In the genomic region with DNA sequence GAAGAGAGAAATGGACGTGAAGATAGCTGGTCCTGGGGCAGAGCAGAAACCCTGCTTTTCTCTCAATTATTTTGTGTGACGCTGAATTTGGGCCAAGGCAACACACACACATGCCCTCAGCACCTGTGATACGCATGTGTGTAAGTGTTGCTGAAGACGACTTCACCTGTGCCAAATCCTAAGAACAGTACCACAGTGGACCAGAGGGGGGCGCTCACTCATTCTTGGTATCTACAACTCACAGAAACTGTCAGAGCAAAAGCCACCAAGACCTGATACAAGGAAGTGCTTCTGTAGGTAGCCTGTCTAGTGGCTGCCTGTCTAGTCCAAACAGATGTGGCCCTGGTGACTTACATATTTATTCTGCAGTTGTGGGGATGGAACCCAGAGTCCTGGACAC, we compare ENCODE assay signal across 19 mouse cellular contexts. TPM values are rescaled to one million over a fixed set of nuclear protein-coding genes. Genes with fewer than 3 reads are reported as not detected.
A peak's percentile ranks its signal among the peaks of the same experiment; 100 is the strongest.
DNase-seq lines count a peak whose midpoint lies in the region; ATAC-seq and TF ChIP-seq lines count a peak whose summit lies in the region.
"Had no signal": no experiment of that assay in that cellular context is flagged by ENCODE, and none has a peak within 500 bp of the region (broad histone marks: within the 10 kb centered on the region; RNA-seq: fewer than 3 reads in every experiment).

No protein-coding gene starts in this region.

- no peak for DNase-seq in liver, postnatal 0 days
- DNase-seq in liver, embryonic 11.5 days (ENCODE audit: low spot score), result no peak
- peak; percentile 79 for DNase-seq in ES-CJ7 (ENCODE audit: low read depth, low spot score)
- peak; percentile 79 for DNase-seq in ZHBTc4 (ENCODE audit: low read depth, low spot score)
- peak; percentile 52 for DNase-seq in testis, postnatal 10 days (ENCODE audit: low spot score)
- DNase-seq in gastrocnemius, adult 18-20 months (ENCODE audit: low spot score), result no peak
- DNase-seq: adrenal gland, adult 8-10 months; heart, adult 2 months; kidney, adult 2 months; kidney, postnatal 25 days; retina, postnatal 1 day had no signal

- H3K9ac ChIP-seq in liver, postnatal 0 days (replicated peaks), result no peak overlapping the region
- H3K9ac ChIP-seq in liver, embryonic 11.5 days (ENCODE audit: low read depth, low read length), result no peak overlapping the region
- no peak overlapping the region for H3K9ac ChIP-seq in midbrain, embryonic 16.5 days (ENCODE audit: low read depth, low read length)
- H3K9ac ChIP-seq: embryonic facial prominence, embryonic 15.5 days; forebrain, embryonic 12.5 days; hindbrain, embryonic 13.5 days; neural tube, embryonic 13.5 days; stomach, embryonic 15.5 days had no signal

- H3K9me3 ChIP-seq in liver, postnatal 0 days (ENCODE audit: low read length), result no peaks in the 10 kb centered on the region
- H3K9me3 ChIP-seq in liver, embryonic 11.5 days (ENCODE audit: control insufficient read depth, low read length), result no peaks in the 10 kb centered on the region
- H3K9me3 ChIP-seq in midbrain, embryonic 16.5 days (replicated peaks; ENCODE audit: control insufficient read depth, low read length, poor library complexity, severe bottlenecking), result no peaks in the 10 kb centered on the region
- H3K9me3 ChIP-seq: embryonic facial prominence, embryonic 15.5 days; forebrain, embryonic 12.5 days; hindbrain, embryonic 13.5 days; neural tube, embryonic 13.5 days; stomach, embryonic 15.5 days had no signal

- TF ChIP-seq CTCF in liver, postnatal 0 days (IDR thresholded peaks at IDR 0.05; ENCODE audit: low read depth), result 0 out of 2 replicates have a peak, but pooled peaks have one; percentile 24

- WGBS in liver, postnatal 0 days (ENCODE audit: insufficient replicate concordance), result 76% methylated on average over 5 of the region's 5 CpGs
- 72% methylated on average over 5 of the region's 5 CpGs for WGBS in liver, embryonic 11.5 days
- WGBS in midbrain, embryonic 16.5 days, result 77% methylated on average over 5 of the region's 5 CpGs

- no peaks in the 10 kb centered on the region for H3K4me1 ChIP-seq in liver, postnatal 0 days (ENCODE audit: insufficient read depth)
- no peaks in the 10 kb centered on the region for H3K4me1 ChIP-seq in liver, embryonic 11.5 days (replicated peaks; ENCODE audit: control insufficient read depth, insufficient read depth, low read length)
- no peaks in the 10 kb centered on the region for H3K4me1 ChIP-seq in midbrain, embryonic 16.5 days (ENCODE audit: control insufficient read depth, insufficient read depth, low read length)
- H3K4me1 ChIP-seq: embryonic facial prominence, embryonic 15.5 days; neural tube, embryonic 13.5 days; stomach, embryonic 15.5 days had no signal

- TF ChIP-seq EP300 in liver, postnatal 0 days (IDR thresholded peaks at IDR 0.05; ENCODE audit: low read depth), result no peak

- H3K27ac ChIP-seq in liver, postnatal 0 days (ENCODE audit: low read depth), result no peak overlapping the region
- H3K27ac ChIP-seq in liver, embryonic 11.5 days (ENCODE audit: low read depth, low read length), result no peak overlapping the region
- H3K27ac ChIP-seq in midbrain, embryonic 16.5 days (ENCODE audit: low read length), result no peak overlapping the region
- H3K27ac ChIP-seq: embryonic facial prominence, embryonic 15.5 days; forebrain, embryonic 12.5 days; hindbrain, embryonic 13.5 days; neural tube, embryonic 13.5 days; stomach, embryonic 15.5 days had no signal

- no peak overlapping the region for H3K4me2 ChIP-seq in liver, postnatal 0 days (ENCODE audit: low read depth, low read length)
- H3K4me2 ChIP-seq in liver, embryonic 11.5 days, result no peak overlapping the region
- no peak overlapping the region for H3K4me2 ChIP-seq in midbrain, embryonic 16.5 days (ENCODE audit: low read length)
- H3K4me2 ChIP-seq: embryonic facial prominence, embryonic 15.5 days; forebrain, embryonic 12.5 days; hindbrain, embryonic 13.5 days; neural tube, embryonic 13.5 days; stomach, embryonic 15.5 days had no signal

- H3K27me3 ChIP-seq in liver, postnatal 0 days (ENCODE audit: insufficient read depth, low read length), result no peaks in the 10 kb centered on the region
- no peaks in the 10 kb centered on the region for H3K27me3 ChIP-seq in liver, embryonic 11.5 days (replicated peaks; ENCODE audit: control insufficient read depth, insufficient read depth, low read length)
- H3K27me3 ChIP-seq in midbrain, embryonic 16.5 days (ENCODE audit: control insufficient read depth, insufficient read depth, low read depth, low read length), result 0 out of 2 replicates have a peak, but pooled peaks cover under 1% of the 10 kb centered on the region
- H3K27me3 ChIP-seq: embryonic facial prominence, embryonic 15.5 days; neural tube, embryonic 13.5 days; stomach, embryonic 15.5 days had no signal

- no peak for ATAC-seq in liver, postnatal 0 days
- no peak for ATAC-seq in liver, embryonic 11.5 days (replicated peaks; ENCODE audit: low FRiP score)
- no peak for ATAC-seq in midbrain, embryonic 16.5 days

- no peaks in the 10 kb centered on the region for H3K36me3 ChIP-seq in liver, postnatal 0 days (replicated peaks; ENCODE audit: insufficient read depth, low read length)
- no peaks in the 10 kb centered on the region for H3K36me3 ChIP-seq in liver, embryonic 11.5 days (ENCODE audit: control insufficient read depth, insufficient read depth, low read length)
- no peaks in the 10 kb centered on the region for H3K36me3 ChIP-seq in midbrain, embryonic 16.5 days (ENCODE audit: control insufficient read depth, insufficient read depth, low read length)
- H3K36me3 ChIP-seq: embryonic facial prominence, embryonic 15.5 days; forebrain, embryonic 12.5 days; hindbrain, embryonic 13.5 days; neural tube, embryonic 13.5 days; stomach, embryonic 15.5 days had no signal

- no peak overlapping the region for H3K4me3 ChIP-seq in liver, postnatal 0 days (ENCODE audit: low read depth, low read length)
- no peak overlapping the region for H3K4me3 ChIP-seq in liver, embryonic 11.5 days (ENCODE audit: low read depth, low read length)
- H3K4me3 ChIP-seq in midbrain, embryonic 16.5 days (ENCODE audit: low read depth, low read length), result no peak overlapping the region
- H3K4me3 ChIP-seq: embryonic facial prominence, embryonic 15.5 days; forebrain, embryonic 12.5 days; hindbrain, embryonic 13.5 days; neural tube, embryonic 13.5 days; stomach, embryonic 15.5 days had no signal

RNA-seq across cellular contexts. Expression of a gene that starts 1.2 kb away (rescaled TPM):
- not detected in 2 replicates for polyA plus RNA-seq in liver, postnatal 0 days (2015; fragmentation: Nextera tagmentation; extraction: Ambion mirVana)
- polyA plus RNA-seq in liver, embryonic 11.5 days (2014; fragmentation: Nextera tagmentation; extraction: Ambion mirVana), result not detected in 2 replicates
- 0.39 and 0.52 TPM in 2 replicates for polyA plus RNA-seq in midbrain, embryonic 16.5 days (2015; fragmentation: Nextera tagmentation; extraction: Ambion mirVana)
- total RNA-seq in gastrocnemius, adult 18-20 months (2021), result 10 to 100 TPM; 30.5 to 36.9 TPM
- total RNA-seq: adrenal gland, adult 8-10 months; liver, adult 2 months; monocyte, adult 5-6 weeks had no signal
- polyA plus RNA-seq: liver, adult 2 months; stomach, embryonic 15.5 days had no signal

Comparison
In these comparisons a context has a peak if more than half of its experiments do, and no peak if none do; other contexts are left out.
1. DNase-seq: peak in ES-CJ7 (single experiment), ZHBTc4 (single experiment) and testis, postnatal 10 days (single experiment); none in liver, postnatal 0 days (single experiment), liver, embryonic 11.5 days (single experiment) and gastrocnemius, adult 18-20 months (single experiment).